Mouse (Mus musculus): ENCODE results near the gene Rad9a. TPM values are rescaled to one million over a fixed set of nuclear protein-coding genes. Genes with fewer than 3 reads are reported as not detected.
"Not testable (repeated sequence)": the region's sequence is repeated elsewhere in the genome, so short reads cannot be mapped to it uniquely, and the experiment has no call there.

Gene Rad9a
- polyA plus RNA-seq (2012; rRNA removed), result 19.2 and 23.2 TPM in 2 replicates

DNA sequence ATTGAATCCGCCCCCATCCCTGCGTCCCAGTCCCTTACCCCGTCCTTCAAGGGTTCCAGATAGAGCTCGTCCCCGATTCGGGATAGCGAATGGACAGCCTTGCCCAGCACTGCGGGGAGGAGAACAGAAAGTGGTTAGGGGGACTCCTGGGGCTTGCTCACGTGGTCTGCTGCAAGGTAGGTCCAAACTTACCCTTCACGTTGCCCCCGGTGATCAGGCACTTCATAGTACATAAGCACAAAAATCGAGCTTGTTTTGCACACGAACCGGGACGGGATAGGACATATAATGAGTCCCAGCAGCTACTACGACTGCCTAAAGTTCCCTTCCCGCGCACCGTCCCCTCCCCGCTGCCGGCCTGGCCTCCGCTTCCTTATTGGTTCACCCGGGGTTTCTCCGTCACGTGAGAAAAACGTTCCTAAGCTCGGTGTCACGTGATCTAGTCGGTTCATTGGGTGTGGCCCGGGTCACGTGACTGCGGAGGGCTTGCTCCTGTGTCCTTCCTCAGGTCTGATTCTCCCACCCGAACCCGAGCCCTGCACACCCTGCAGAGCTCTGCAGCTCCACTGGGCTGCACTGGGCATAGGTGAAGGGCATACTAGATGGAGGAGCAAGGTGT, at the start of gene Rad9a:
Gene Rad9a, minus strand, starts transcription at position 372 of the 619 bp plus-strand sequence.
- DNase-seq (ENCODE audit: low spot score), result peak; percentile 82

DNA sequence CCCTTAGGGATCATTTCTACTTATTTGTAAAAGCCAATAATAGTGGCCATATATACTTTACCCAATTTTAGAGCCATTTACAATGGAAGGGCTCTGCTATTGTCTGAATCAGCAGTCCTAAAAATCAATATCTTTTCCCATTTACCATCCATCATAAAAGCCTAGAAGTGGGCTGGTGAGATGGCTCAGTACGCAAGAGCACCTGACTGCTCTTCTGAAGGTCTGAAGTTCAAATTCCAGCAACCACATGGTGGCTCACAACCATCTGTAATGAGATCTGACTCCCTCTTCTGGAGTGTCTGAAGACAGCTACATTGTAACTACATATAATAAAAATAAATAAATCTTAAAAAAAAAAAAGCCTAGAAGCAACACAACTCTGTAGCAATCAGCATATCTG, 47.2 kb upstream of the Rad9a start:
- not testable (repeated sequence) for DNase-seq (ENCODE audit: low spot score)

DNA sequence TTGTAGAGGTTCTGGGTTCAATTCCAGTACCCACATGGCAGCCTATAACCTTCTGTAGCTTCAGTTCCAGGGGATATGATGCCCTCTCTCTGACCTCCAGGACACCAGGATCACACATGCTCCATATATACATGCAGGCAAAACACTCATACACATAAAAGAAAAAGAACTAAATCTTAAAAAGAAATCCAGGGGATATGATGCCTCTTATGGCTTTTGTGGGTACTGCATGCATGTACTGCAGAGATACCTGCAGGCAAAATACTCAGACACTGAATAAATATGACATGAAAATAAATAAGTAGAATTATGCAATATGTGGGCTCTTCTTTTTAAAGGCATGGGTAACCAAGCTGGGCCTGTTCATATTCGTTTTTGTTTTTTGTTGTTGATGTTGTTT, 45.5 kb upstream of the Rad9a start:
- DNase-seq (ENCODE audit: low spot score), result no peak

DNA sequence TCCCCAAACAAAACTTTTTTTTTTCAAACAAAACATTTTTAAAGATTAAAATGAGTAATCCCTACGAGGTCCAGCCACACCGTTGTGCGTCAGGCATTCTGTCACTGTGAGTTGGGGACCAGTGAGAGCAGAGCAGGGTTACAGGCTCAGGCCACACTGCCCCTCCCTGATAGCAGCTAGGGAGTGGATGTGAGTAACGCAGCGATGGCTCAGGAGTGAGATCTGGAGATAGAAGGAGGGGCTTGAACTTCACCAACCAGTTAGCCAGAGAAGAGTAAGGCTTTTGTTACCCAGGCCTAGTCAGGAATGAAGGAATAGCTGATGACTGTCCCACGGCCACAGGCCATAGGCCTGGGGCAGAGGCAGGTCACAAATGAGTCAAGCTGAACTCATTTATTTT, 43.3 kb upstream of the Rad9a start:
- DNase-seq (ENCODE audit: low spot score), result no peak

DNA sequence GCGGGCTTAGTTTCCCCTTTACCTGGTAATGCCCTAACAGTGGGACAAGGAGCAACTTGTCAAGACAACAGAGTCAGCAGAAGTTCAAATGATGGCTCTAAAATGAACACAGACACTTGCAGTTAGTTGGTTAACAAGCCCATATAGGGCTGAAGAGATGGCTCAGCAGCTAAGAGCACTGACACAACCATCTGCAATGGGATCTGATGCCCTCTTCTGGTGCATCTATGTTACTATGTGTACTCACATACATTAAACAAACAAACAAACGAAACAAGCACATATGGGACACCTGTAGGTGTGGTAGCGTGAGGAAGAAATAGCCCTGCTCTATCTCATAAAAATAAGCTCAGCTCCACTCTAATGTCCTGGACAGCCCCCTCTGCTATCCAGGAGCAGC, 41.0 kb upstream of the Rad9a start:
- no peak for DNase-seq (ENCODE audit: low spot score)

DNA sequence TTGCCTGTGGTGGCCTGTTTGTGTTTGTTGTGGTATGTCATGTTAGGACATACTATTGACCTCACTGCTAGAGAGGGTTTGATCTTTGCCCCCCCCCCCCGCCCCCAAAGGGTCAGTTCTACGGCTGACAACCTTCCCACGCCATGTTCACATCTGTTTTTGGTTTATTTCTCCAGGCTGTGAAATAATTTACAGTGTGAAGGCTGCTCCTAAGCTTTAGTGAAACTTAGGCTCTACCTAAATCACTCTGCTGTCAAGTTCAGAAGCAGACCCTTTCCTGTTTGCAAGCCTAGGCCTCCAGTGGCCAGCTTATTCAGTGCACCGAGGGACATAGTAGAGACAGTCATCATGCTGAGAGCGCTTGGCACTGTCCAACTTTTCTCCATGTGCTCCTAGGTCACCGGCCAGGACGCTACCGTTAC, 38.8 kb upstream of the Rad9a start:
- no peak for DNase-seq (ENCODE audit: low spot score)

DNA sequence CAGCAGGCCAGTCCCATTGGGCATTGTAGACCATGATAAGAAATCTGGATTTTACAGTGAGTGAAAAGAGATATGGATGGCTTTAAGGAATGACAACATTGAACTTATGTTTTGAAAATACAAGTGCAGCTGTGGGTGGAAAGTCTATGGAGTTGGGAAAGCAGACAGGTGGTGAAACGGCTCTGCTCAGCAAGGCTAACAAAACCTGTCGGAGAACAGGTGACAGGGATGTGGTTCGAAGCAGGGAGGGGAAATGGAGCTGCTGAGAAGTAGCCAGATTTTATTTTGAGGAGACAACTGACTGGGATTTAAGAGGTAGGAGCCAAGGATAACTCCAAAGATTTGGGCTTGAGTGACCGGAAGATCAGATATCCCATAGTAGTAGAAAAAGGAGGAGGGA, 33.1 kb upstream of the Rad9a start:
- DNase-seq (ENCODE audit: low spot score), result no peak

DNA sequence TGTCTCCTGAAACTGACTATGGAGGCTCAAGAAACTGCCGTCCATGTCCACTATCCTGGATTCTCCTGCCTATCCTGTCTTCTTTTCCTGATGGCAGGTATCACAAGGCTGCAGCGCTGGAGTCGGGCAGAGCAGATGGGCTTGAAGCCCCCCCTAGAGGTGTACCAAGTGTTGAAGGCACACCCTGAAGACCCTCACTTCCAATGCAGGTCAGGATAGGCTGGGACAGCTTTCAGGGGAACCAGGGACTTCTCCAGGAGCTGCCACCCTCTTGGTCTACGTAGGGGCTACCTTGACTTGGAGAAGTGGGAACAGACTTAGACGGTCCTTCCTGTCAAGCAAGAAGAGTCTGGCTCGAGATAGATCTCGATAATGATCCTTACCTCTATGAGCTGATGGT, 31.2 kb upstream of the Rad9a start:
- no peak for DNase-seq (ENCODE audit: low spot score)

DNA sequence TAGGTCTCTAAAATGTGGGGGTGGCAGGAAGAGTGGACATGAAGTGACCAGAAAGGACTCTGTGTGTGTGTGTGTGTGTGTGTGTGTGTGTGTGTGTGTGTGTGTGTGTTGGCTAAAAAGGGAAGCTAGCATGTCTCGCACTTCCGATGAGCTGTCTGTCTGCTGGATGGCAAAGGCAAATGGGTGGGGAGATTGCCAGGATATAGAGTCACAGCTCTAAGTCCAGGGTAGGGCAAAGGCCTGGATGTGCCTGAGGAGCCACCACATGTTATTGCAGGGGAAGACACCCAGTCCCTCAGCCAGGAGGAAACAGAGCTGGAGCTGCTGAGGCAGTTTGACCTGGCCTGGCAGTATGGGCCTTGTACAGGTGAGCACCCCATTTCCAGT, 30.7 kb upstream of the Rad9a start:
- no peak for DNase-seq (ENCODE audit: low spot score)

DNA sequence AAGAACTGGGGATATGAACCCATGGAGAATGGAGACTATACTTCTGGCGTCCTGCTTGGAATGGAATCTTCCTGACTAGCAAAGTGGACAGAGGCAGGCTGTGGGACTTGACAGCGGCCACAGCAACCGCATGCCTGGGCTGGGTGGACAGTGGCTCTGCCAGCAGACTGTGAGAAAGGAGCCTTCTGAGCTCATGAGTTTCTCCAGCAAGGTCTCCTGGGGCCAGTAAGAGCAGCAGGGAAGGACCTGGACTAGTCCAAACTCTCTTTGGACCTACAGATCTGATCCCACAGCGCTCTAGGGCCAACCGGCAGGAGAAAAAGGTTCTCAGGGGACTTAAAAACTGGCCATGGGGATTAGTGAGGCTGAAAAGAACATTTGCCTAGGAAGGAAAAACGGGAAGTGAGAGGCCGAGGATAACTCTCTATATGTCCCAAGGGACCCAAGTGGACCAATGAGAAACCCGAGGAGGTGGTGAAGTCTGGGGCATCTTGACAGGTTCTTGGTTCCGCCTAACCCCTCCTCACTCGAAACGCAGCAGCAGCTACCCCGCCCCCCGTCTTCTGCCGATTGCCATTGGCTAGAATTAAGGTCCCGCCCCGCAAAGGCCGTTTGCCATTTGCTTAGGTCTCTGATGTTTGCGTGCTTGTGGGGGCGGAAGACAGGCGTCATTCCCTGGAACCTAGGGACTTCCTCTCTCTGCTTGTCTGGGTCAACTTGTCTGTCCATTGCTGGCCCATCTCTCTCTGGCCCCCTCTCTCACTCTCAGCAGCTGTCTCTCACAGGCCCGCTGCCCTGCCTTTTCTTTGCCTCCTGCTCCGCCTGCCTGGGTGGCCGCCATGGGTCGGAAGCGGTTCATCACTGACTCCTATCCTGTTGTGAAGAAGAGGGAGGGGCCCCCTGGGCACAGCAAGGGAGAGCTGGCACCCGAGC, 30.1 kb upstream of the Rad9a start, which contains the start of gene Pold4:
Gene Pold4, plus strand, starts transcription at position 647 of the 933 bp plus-strand sequence.
- peak; percentile 77 for DNase-seq (ENCODE audit: low spot score)

DNA sequence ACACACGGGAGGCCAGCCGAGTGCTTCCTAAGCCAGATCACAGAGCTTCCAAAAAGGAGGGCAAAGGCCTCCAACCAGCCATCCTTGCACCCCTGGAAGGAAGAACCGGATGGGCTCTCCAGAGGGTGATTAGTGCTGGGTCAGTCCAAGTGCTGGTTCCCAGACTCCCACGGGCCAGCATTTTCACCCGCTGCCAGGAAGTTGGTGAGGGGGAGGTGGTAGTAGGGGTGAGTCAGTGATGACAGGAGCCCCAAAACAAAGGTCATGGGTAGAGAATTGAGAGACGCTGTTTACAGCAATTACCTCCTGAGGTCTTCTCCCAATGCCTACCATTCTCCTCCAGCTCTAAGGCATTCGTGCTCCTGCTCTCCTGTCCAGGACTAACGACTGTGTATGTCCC, 29.0 kb upstream of the Rad9a start:
- no peak for DNase-seq (ENCODE audit: low spot score)

DNA sequence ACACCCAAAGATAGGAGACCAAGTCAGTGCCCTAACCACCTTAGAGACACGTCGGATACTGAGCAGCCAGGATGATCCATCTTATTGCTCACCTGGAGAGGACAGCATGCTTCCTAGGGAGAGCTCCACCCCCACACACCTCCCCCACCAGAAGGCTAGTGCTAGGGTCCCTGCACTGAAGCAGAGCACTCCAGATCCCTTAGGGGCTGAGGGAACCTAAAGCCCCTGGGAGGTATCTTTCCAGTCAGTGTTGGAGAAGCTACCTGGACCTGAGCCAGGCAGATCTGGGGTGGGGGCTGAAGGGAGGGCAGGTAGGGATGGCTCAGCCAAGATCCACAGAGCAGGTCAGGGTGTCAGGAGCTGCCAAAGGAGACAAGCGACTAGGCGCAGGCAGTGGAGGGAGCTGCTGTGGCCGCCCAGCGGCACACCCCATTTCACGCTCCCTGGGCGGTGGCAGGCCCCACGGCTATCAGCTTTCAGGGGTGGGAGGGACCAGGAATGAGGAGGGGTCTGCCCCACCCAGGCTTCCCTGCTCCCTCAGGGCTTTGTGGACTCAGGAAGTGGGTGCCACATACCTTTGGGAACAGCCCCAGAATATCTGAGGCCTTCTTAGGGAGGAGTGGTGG, 28.1 kb upstream of the Rad9a start:
- DNase-seq (ENCODE audit: low spot score), result no peak

DNA sequence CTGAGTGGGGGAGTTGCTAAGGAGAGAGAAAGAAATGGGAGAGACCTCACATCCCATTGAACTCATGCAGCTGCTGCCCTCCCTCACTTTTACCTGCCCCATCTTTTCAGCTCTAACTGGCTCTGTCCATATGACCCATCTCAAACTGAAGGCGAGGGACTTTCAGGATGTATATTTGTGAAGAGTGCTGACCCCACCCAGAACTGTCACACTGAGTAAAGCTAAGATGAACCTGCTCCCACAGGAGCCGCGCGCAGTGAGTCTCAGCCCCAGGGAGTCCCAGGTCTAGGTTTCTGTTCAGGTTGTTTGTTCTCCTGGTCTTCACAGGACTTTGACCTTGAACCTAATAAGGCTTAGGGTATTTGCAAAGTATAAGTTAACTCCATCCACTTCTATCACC, 27.4 kb upstream of the Rad9a start:
- no peak for DNase-seq (ENCODE audit: low spot score)

DNA sequence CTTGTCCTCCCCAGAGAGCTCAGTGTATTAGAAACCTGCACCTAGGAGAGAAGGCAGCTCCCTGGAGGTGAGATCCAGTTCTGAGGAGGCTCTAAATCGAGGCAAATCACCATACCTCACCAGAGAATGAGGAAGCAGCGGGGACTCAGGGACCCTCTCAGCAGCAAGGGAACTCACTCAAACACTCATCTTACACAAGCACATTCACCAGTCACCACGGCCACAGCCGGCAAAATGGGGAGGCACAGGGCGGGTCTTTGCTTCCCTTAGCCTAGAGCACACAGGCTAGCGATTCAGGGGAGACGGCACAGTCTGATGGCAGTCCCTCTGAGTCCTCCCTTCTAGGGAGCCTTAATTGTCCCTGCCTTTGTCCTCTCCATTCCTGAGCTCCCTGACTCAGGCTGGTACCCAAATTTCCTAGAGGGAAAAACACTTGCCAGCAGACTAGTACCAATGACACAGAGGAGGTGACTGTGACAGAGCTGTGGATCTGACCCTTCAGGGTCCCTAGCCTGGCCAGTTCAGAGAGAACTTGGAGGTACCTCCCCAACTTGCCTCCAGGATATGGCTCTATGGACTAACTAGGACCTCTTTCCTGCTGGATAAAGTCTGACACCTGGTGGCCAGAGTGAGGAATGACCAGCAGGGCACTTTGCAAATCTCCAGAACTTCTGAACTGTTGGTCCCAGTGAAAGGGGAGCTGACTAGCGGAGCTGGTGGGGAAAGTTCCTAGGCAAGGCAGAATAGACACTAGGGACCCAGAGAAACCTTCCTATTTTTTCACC, 26.6 kb upstream of the Rad9a start:
- DNase-seq (ENCODE audit: low spot score), result no peak

DNA sequence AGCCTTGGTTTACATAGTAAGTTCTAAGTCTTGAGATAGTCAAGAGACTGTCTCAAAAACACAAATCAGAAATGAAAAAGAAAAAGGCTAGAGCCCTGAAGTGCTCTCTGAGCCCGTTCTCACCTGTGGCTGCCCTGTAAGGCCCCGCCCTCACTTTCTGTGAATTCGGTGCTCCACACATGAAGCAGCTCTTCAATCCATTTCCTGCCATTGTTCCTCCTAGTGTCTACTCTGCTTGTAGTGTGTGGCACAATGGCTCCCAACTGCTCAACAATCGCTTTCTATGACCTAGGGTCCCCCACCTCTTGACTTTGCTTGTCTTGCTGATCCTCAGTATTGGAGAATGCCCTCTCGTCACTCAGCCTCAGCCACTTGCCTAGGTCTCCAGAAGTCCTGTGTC, 26.0 kb upstream of the Rad9a start:
- DNase-seq (ENCODE audit: low spot score), result no peak

DNA sequence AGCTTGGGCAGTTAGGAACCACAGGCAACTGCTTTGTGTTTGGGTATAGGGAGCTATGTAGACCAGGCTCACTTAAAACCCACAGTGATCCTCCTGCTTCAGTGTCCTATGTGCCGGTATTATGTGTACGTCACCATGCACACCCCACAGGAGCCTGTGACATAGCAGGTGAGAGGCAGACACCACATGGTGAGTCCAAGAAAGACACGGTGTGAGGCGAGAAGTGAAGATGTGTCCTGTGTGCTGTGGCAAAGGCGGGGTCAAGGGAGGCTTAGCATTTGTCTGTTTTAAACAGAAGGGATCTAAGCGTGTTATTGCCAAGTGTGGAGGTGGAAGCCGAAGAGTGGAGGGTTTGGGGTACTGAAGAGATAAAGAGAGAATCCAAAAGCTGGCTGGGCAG, 25.3 kb upstream of the Rad9a start:
- no peak for DNase-seq (ENCODE audit: low spot score)

DNA sequence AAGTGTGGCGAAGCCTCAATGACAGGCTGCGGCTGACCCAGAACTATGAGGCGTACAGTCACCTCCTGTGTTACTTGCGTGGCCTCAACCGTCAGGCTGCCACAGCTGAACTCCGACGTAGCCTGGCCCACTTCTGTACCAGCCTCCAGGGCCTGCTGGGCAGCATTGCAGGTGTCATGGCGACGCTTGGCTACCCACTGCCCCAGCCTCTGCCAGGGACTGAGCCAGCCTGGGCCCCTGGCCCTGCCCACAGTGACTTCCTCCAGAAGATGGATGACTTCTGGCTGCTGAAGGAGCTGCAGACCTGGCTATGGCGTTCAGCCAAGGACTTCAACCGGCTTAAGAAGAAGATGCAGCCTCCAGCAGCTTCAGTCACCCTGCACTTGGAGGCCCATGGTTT, 20.7 kb upstream of the Rad9a start:
- no peak for DNase-seq (ENCODE audit: low spot score)

DNA sequence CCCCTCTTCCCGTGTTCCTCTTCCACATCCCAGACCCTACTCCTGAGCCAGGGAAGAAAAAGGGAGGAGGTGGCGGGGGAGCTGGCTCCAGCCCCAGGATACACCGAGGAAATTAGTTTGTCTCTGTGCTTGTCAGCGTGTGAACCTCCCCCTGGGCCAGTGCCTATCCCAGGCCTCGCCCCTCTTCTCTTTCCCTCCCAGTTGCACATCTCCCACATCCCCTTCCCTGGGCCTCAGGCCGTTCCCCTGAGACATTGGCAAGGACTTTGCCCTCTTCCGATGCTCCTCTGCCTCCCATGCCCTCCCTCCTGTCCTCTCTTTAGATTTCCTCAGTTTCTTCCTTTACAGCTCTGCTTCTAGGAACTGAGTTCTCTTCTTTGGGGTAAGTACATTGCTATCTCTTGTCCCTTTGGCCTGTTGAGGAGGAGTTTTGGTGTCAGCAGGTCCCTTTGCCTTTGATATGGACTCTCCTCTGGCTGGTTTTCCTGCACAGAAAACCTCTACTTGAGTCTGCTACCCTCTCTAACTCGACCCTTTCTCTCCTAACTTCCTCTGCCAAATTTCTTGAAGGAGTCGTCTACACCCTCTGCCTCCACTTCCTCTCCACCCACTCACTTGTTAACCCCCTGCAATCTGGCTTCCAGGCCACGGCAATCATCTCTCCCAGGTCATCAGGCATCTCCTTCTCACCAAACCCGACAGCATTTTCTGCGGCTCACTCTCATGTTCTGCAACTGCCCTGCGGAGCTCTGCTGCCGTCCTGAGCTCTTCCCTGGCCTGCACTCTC, 19.7 kb upstream of the Rad9a start:
- no peak for DNase-seq (ENCODE audit: low spot score)

DNA sequence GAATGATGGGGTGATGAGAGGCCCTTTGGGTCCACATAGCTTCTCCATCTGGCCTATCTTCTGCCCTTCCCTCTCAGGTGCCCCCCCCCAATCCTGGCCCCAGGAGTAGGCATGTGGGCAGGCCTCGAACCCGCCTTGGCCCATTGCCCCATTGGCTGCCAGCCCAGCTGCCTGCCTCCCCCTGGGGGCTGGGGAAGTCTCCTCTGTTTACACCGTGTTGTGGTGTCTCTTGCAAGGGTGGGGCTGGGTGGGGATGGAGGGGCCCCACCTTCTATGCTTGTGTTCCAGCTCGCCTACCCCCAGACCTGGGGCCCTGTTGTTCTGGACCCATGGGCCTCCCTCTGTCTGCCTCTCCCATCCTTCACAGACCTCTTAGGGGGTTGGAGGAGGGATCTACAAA, 19.0 kb upstream of the Rad9a start:
- no peak for DNase-seq (ENCODE audit: low spot score)

DNA sequence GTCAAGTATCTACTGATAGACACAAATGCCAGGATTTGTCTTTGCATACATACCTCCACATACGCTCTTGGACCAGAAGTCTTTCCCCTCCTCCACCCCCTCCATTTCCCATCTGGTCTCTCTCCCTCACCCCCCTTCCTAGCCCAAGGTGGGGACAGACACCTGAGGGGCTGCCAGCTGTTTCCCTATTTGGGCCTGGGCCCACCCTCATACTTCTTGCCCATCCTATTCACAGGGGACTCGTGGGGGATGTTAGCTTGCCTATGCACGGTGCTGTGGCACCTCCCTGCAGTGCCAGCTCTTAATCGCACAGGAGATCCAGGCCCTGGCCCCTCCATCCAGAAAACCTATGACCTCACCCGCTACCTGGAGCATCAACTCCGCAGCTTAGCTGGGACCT, 18.5 kb upstream of the Rad9a start:
- no peak for DNase-seq (ENCODE audit: low spot score)

DNA sequence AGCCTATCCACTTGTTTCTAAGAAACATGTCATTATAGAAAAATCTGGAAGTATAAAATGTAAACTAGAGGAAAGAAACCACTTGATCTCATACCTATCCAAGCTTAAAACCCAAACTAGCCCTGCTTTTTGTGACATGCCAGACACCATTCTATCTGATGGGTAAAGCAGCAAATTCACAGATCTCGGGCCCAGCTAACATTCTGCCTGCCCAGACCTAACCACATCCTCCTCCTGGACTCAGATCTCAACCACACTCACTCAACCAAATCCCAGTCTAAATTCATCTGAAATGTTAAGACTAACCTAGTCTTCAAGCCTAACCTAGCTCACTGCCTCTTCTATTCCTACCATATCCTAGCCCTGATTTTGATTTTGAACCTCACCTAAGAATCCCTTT, 17.3 kb upstream of the Rad9a start:
- no peak for DNase-seq (ENCODE audit: low spot score)
